Mouse (Mus musculus): Measurements from ENCODE around the gene 1700003E16Rik.

- TF ChIP-seq POLR2A (IDR thresholded peaks at IDR 0.05; ENCODE audit: borderline replicate concordance, low read depth, low read length) (no peak), CTCF (IDR thresholded peaks at IDR 0.05; ENCODE audit: low read depth, low read length) (no peak)
These were observed 23.4 kb downstream of the 1700003E16Rik start for GRCm38 (mm10) chr6:83179390-83180117.

All from bone marrow macrophage, adult 2 months (primary cell).